Mouse (Mus musculus) macrophage (primary cell): ENCODE results near the gene Cep131. TPM values are rescaled to one million over a fixed set of nuclear protein-coding genes. Genes with fewer than 3 reads are reported as not detected.

Experiments used
- polyA plus RNA-seq: library from polyadenylated mRNA; stranded (reverse); fragments of 250-400 nt; gene quantifications from 3 replicates; pipeline ENCODE4 v1.2.4, GENCODE M21; 2018; ENCODE audit warnings: inconsistent platforms

The Cep131 gene
- polyA plus RNA-seq, 1 experiment from 2014 or later, result 5.7 TPM

Other genes starting within 250 kb of the Cep131 start
- 37.7 to 52.9 TPM (median 41.3 TPM) in 3 replicates for gene Chmp6, start 173.4 kb downstream of the Cep131 start, polyA plus RNA-seq
- gene Baiap2, start 144.1 kb downstream of the Cep131 start, polyA plus RNA-seq, result 19.9 to 24.7 TPM (median 20.6 TPM) in 3 replicates
- 6.5 to 10.7 TPM (median 10.4 TPM) in 3 replicates for gene Aatk, start 39.7 kb downstream of the Cep131 start, polyA plus RNA-seq
- gene Tepsin, start 11.9 kb upstream of the Cep131 start, polyA plus RNA-seq, result 9.3 to 20.3 TPM (median 13.1 TPM) in 3 replicates
- 4.7 to 54.4 TPM (median 35.5 TPM) in 3 replicates for gene Ndufaf8, start 12.1 kb upstream of the Cep131 start, polyA plus RNA-seq
- gene Slc38a10, start 64.5 kb upstream of the Cep131 start, polyA plus RNA-seq, result 67.7 to 97.9 TPM (median 71.0 TPM) in 3 replicates
- 2.2 to 3.5 TPM (median 3.0 TPM) in 3 replicates for gene Bahcc1, start 146.1 kb upstream of the Cep131 start, polyA plus RNA-seq